Mouse (Mus musculus): ENCODE data around the gene Art5.

- TF ChIP-seq CTCF (IDR thresholded peaks at IDR 0.05; ENCODE audit: borderline replicate concordance, insufficient read depth, low read length) = no peak
- no peak for TF ChIP-seq POLR2A (IDR thresholded peaks at IDR 0.05; ENCODE audit: low read depth, low read length)
Observed at GRCm38 (mm10) chr7:102103555-102103954, 5.7 kb downstream of the Art5 start.
